Comparison of ENCODE assay signal across 9 mouse cellular contexts in the genomic region with DNA sequence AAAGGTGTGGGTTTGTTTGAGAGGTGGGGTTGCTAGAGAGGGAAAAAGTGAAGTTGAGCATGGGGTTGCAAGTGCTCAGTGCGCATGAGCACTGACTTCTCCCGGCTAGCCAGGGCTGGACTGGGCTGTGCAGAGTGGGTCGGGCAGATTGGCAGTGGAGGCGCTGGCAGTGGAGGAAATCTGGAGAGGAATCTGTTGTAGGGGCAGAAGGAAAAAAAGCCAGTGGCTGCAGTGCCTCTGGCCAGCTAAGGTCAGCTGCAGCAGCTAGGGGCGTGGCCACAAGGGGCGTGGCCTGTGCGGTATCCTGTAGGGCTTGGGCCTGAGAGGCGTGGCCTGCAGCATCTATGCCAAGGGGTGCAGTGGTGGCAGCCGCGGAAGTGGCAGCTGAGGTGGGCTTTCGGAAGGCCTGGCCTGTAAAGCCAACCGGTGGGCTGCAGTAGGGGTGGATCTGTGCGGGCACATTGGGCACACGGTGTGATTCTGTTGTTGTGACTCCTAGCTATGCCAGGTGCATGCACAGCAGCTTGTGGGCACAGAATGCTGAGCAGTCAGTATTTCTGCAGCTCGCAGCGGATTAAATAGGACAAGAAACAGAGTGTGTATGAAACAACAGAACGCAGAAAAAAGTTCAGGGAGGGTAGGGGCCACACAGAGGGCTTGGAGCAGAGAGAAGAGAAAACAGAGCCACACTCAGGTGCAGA. TPM values are rescaled to one million over a fixed set of nuclear protein-coding genes. Genes with fewer than 3 reads are reported as not detected.
DNase-seq lines count a peak whose midpoint lies in the region; ATAC-seq and TF ChIP-seq lines count a peak whose summit lies in the region.
"Had no signal": no experiment of that assay in that cellular context is flagged by ENCODE, and none has a peak within 500 bp of the region (broad histone marks: within the 10 kb centered on the region; RNA-seq: fewer than 3 reads in every experiment).

No protein-coding gene starts in this region.

- no peak for TF ChIP-seq CTCF in hindbrain, postnatal 0 days (IDR thresholded peaks at IDR 0.05; ENCODE audit: low read depth)

- no peaks in the 10 kb centered on the region for H3K27me3 ChIP-seq in hindbrain, postnatal 0 days (ENCODE audit: insufficient read depth, low read length)
- no peaks in the 10 kb centered on the region for H3K27me3 ChIP-seq in liver, embryonic 15.5 days
- H3K27me3 ChIP-seq in neural tube, embryonic 15.5 days (replicated peaks), result no peaks in the 10 kb centered on the region

- no peak overlapping the region for H3K27ac ChIP-seq in hindbrain, postnatal 0 days
- H3K27ac ChIP-seq in liver, embryonic 15.5 days (replicated peaks), result no peak overlapping the region
- no peak overlapping the region for H3K27ac ChIP-seq in neural tube, embryonic 15.5 days (replicated peaks)

- H3K4me1 ChIP-seq in hindbrain, postnatal 0 days (ENCODE audit: insufficient read depth, low read length), result 0 out of 2 replicates have a peak, but pooled peaks cover 6% of the 10 kb centered on the region
- peaks cover 2% of the 10 kb centered on the region; the same call in 1 of the 2 replicates for H3K4me1 ChIP-seq in liver, embryonic 15.5 days (replicated peaks)
- H3K4me1 ChIP-seq in neural tube, embryonic 15.5 days, result peaks cover 8% of the 10 kb centered on the region

- peak; percentile 9 to 27 for DNase-seq in layer of hippocampus, postnatal 10 days (ENCODE audit: low spot score in 2 of 2)
- no peak for DNase-seq in layer of hippocampus, adult 9-11 months
- DNase-seq in embryo, embryonic 10 days (ENCODE audit: low spot score), result peak; percentile 84
- DNase-seq in hindbrain, postnatal 0 days (ENCODE audit: low spot score), result peak; percentile 46
- no peak for DNase-seq in cerebellum, adult 9-10 months
- no peak for DNase-seq in urinary bladder, adult 18-20 months (ENCODE audit: low spot score in 2 of 2)

- ATAC-seq in hindbrain, postnatal 0 days, result peak; percentile 86
- no peak for ATAC-seq in liver, embryonic 15.5 days (ENCODE audit: insufficient read depth)
- ATAC-seq in neural tube, embryonic 15.5 days (ENCODE audit: low FRiP score), result peak; percentile 77

- H3K9me3 ChIP-seq in hindbrain, postnatal 0 days (ENCODE audit: low read length), result no peaks in the 10 kb centered on the region
- no peaks in the 10 kb centered on the region for H3K9me3 ChIP-seq in liver, embryonic 15.5 days (replicated peaks)
- no peaks in the 10 kb centered on the region for H3K9me3 ChIP-seq in neural tube, embryonic 15.5 days (replicated peaks)

- 13% methylated on average over 16 of the region's 17 CpGs for WGBS in hindbrain, postnatal 0 days
- WGBS in liver, embryonic 15.5 days (ENCODE audit: insufficient replicate concordance), result 18% methylated on average over 17 of the region's 17 CpGs
- WGBS in neural tube, embryonic 15.5 days, result 15% methylated on average over 17 of the region's 17 CpGs

- no peaks in the 10 kb centered on the region for H3K36me3 ChIP-seq in hindbrain, postnatal 0 days (ENCODE audit: insufficient read depth, low read length)
- no peaks in the 10 kb centered on the region for H3K36me3 ChIP-seq in liver, embryonic 15.5 days (replicated peaks)
- H3K36me3 ChIP-seq in neural tube, embryonic 15.5 days, result no peaks in the 10 kb centered on the region

- peak overlapping the region; percentile 18; the same call in 1 of the 2 replicates for H3K4me3 ChIP-seq in hindbrain, postnatal 0 days (ENCODE audit: low read length)
- no peak overlapping the region for H3K4me3 ChIP-seq in liver, embryonic 15.5 days (replicated peaks)
- peak overlapping the region; percentile 28 for H3K4me3 ChIP-seq in neural tube, embryonic 15.5 days (replicated peaks)

- peak overlapping the region; percentile 48 for H3K4me2 ChIP-seq in hindbrain, postnatal 0 days (ENCODE audit: low read depth, low read length)
- H3K4me2 ChIP-seq in liver, embryonic 15.5 days, result peak overlapping the region; percentile 1; the same call in 1 of the 2 replicates
- peak overlapping the region; percentile 52 for H3K4me2 ChIP-seq in neural tube, embryonic 15.5 days

- peak overlapping the region; percentile 3; the same call in 1 of the 2 replicates for H3K9ac ChIP-seq in hindbrain, postnatal 0 days (replicated peaks; ENCODE audit: low read length)
- no peak overlapping the region for H3K9ac ChIP-seq in liver, embryonic 15.5 days
- H3K9ac ChIP-seq in neural tube, embryonic 15.5 days (replicated peaks), result no peak overlapping the region

RNA-seq across cellular contexts. Expression of gene Gm4763, which starts 9.4 kb away (rescaled TPM):
- not detected for total RNA-seq in layer of hippocampus, postnatal 10 days (2021)
- total RNA-seq in hindbrain, postnatal 0 days (2014; rRNA removed), result not detected in 2 replicates
- not detected in 2 replicates for polyA plus RNA-seq in hindbrain, postnatal 0 days (2015; fragmentation: Nextera tagmentation; extraction: Ambion mirVana)
- polyA plus RNA-seq in liver, embryonic 15.5 days (2015; fragmentation: Nextera tagmentation; extraction: Ambion mirVana), result not detected in 2 replicates
- polyA plus RNA-seq in neural tube, embryonic 15.5 days (2015; fragmentation: Nextera tagmentation; extraction: Ambion mirVana), result not detected in 2 replicates
- polyA plus RNA-seq: heart, postnatal 0 days had no signal

RNA-seq across cellular contexts. Expression of gene Cd177, which starts 24.0 kb away (rescaled TPM):
- total RNA-seq in layer of hippocampus, postnatal 10 days (2021), result not detected
- total RNA-seq in hindbrain, postnatal 0 days (2014; rRNA removed), result 2.2 and 2.8 TPM in 2 replicates
- polyA plus RNA-seq in hindbrain, postnatal 0 days (2015; fragmentation: Nextera tagmentation; extraction: Ambion mirVana), result 0.38 and 0.55 TPM in 2 replicates
- 10.1 and 13.5 TPM in 2 replicates for polyA plus RNA-seq in liver, embryonic 15.5 days (2015; fragmentation: Nextera tagmentation; extraction: Ambion mirVana)
- polyA plus RNA-seq in neural tube, embryonic 15.5 days (2015; fragmentation: Nextera tagmentation; extraction: Ambion mirVana), result 0.19 and 0.20 TPM in 2 replicates

RNA-seq across cellular contexts. Expression of gene BC049730, which starts 27.1 kb away (rescaled TPM):
- total RNA-seq in layer of hippocampus, postnatal 10 days (2021), result not detected
- total RNA-seq in hindbrain, postnatal 0 days (2014; rRNA removed), result not detected in 2 replicates
- polyA plus RNA-seq in hindbrain, postnatal 0 days (2015; fragmentation: Nextera tagmentation; extraction: Ambion mirVana), result not detected in 2 replicates
- not detected in 2 replicates for polyA plus RNA-seq in liver, embryonic 15.5 days (2015; fragmentation: Nextera tagmentation; extraction: Ambion mirVana)
- polyA plus RNA-seq in neural tube, embryonic 15.5 days (2015; fragmentation: Nextera tagmentation; extraction: Ambion mirVana), result not detected in 2 replicates
- polyA plus RNA-seq: heart, postnatal 0 days had no signal

RNA-seq across cellular contexts. Expression of gene Ceacam10, which starts 40.9 kb away (rescaled TPM):
- not detected for total RNA-seq in layer of hippocampus, postnatal 10 days (2021)
- total RNA-seq in hindbrain, postnatal 0 days (2014; rRNA removed), result not detected in 2 replicates
- polyA plus RNA-seq in hindbrain, postnatal 0 days (2015; fragmentation: Nextera tagmentation; extraction: Ambion mirVana), result 0.63 and 0.80 TPM in 2 replicates
- 2.1 and 2.4 TPM in 2 replicates for polyA plus RNA-seq in liver, embryonic 15.5 days (2015; fragmentation: Nextera tagmentation; extraction: Ambion mirVana)
- 0.29 and 0.74 TPM in 2 replicates for polyA plus RNA-seq in neural tube, embryonic 15.5 days (2015; fragmentation: Nextera tagmentation; extraction: Ambion mirVana)
- polyA plus RNA-seq: heart, postnatal 0 days had no signal

RNA-seq across cellular contexts. Expression of gene Tex101, which starts 59.6 kb away (rescaled TPM):
- not detected for total RNA-seq in layer of hippocampus, postnatal 10 days (2021)
- total RNA-seq in hindbrain, postnatal 0 days (2014; rRNA removed), result not detected in 2 replicates
- polyA plus RNA-seq in hindbrain, postnatal 0 days (2015; fragmentation: Nextera tagmentation; extraction: Ambion mirVana), result not detected in 2 replicates
- polyA plus RNA-seq in liver, embryonic 15.5 days (2015; fragmentation: Nextera tagmentation; extraction: Ambion mirVana), result 0.08 TPM in 1 of 2 replicates, not detected in the other
- polyA plus RNA-seq in neural tube, embryonic 15.5 days (2015; fragmentation: Nextera tagmentation; extraction: Ambion mirVana), result not detected in 2 replicates
- polyA plus RNA-seq: heart, postnatal 0 days had no signal

Comparison
In these comparisons a context has a peak if more than half of its experiments do, and no peak if none do; other contexts are left out.
1. DNase-seq: peak in layer of hippocampus, postnatal 10 days (2 of 2), embryo, embryonic 10 days (single experiment) and hindbrain, postnatal 0 days (single experiment); none in layer of hippocampus, adult 9-11 months (single experiment), cerebellum, adult 9-10 months (single experiment) and urinary bladder, adult 18-20 months (0 of 2).
2. H3K4me2 ChIP-seq: peak in every context shown above with its lines; median percentile 52 in neural tube, embryonic 15.5 days; 48 in hindbrain, postnatal 0 days; 1 in liver, embryonic 15.5 days.